Mouse (Mus musculus) lung, postnatal 0 days (tissue): Measurements from ENCODE around the gene Ntn1.

Experiments used
- CTCF ChIP-seq: IDR thresholded peaks from 2 replicates; pipeline ENCODE4 v1.5.1; 2016; ENCODE audit warnings: antibody characterized with exemption, mild to moderate bottlenecking
- EP300 ChIP-seq: IDR thresholded peaks from 2 replicates; pipeline ENCODE4 v1.6.1; 2016; ENCODE audit warnings: antibody characterized with exemption, mild to moderate bottlenecking, control low read depth

DNA sequence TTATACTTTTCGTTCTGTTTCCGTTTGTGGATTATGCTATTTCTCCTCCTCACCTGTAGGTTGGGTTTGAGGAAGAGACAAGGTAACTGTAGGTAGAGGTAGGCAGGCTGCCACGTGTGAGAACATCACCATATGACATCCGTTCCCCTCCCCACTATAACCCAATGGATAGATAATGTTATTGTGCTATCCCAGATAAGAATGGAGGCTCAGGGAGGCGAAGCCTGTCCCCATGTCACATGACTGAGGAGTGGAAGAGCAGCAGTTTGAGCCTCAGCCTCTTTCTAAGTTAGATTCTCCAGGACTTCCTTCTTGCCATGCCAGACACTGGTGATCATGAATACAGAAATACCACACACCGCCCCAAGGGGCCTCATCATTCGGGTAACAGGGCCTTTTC lies 223.2 kb downstream of the Ntn1 start:
- TF ChIP-seq CTCF: no peak
- TF ChIP-seq EP300: no peak
